Mouse (Mus musculus) lung, adult 2 months (tissue): Measurements from ENCODE around the gene Actl10. TPM values are rescaled to one million over a fixed set of nuclear protein-coding genes. Genes with fewer than 3 reads are reported as not detected.

Source experiments
- DNase-seq: peaks from one replicate; pipeline ENCODE4 v3.0.0; 2022
- H3K4me1 ChIP-seq: fragments of 200-500 bp; 2 replicates; pipeline ENCODE4 v1.6.1; 2011; ENCODE audit warnings: low read length; ENCODE audit not compliant: control insufficient read depth, insufficient read depth
- H3K4me3 ChIP-seq: fragments of 200-500 bp; replicated peaks from 2 replicates; pipeline ENCODE3; 2011; ENCODE audit warnings: low read depth, mild to moderate bottlenecking, control low read depth, low read length; ENCODE audit errors: extremely low read depth
- CTCF ChIP-seq: fragments of 200-500 bp; IDR thresholded peaks from 2 replicates; pipeline ENCODE4 v1.5.1; 2011; ENCODE audit warnings: mild to moderate bottlenecking, low read length, control low read depth; ENCODE audit not compliant: insufficient read depth
- POLR2A ChIP-seq: fragments of 200-500 bp; IDR thresholded peaks from 2 replicates; pipeline ENCODE4 v1.6.1; 2011; ENCODE audit warnings: low read depth, mild to moderate bottlenecking, control low read depth, low read length, borderline replicate concordance; ENCODE audit errors: extremely low read depth
- WGBS: fragments of 180-500 bp; shearing (Covaris S2); methylation state at CpG from one replicate; pipeline ENCODE4 v1.1.7; 2018; 5-methylcytosine and 5-hydroxymethylcytosine counted together
- polyA plus RNA-seq: library from polyadenylated mRNA; depleted of rRNA; stranded (reverse); fragments of >200 nt; gene quantifications from 2 replicates; pipeline ENCODE4 v1.2.3, GENCODE M21; 2012

Gene Actl10
- polyA plus RNA-seq, 1 experiment: 0.07 TPM

DNA sequence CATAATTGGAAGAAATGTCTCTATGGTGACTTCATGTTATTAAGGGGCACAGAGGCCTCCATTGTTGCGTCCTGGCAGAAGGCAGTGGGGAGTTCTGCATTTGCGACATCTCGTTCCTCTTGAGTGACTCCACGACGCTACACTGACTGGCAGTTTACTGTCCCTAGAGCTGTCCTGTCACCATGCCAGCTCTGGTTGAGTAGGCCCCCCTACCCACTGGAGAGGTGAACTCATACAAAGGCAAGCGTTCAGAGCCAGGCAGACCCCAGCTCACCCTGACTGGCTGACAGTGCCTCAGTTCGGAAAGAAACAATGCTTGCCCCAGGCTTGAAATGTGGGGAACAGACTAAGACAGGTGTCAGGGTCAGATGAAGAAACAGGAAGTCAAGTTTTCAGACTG lies 22.7 kb downstream of the Actl10 start:
- H3K4me1 ChIP-seq: no peaks in the 10 kb centered on the region
- no peak overlapping the region for H3K4me3 ChIP-seq
- no peak for TF ChIP-seq POLR2A
- TF ChIP-seq CTCF: no peak
- no peak for DNase-seq
- WGBS: 66% methylated on average over 7 of the region's 7 CpGs

GRCm38 (mm10) chr2:154576876-154577743 lies 25.5 kb downstream of the Actl10 start:
- no peak for DNase-seq
- Histone ChIP-seq H3K4me3 (no peak overlapping the region), H3K4me1 (no peaks in the 10 kb centered on the region)
- WGBS: 69% methylated on average over 12 of the region's 12 CpGs
- no peak for TF ChIP-seq POLR2A

GRCm38 (mm10) chr2:154577744-154578067 lies 26.1 kb downstream of the Actl10 start:
- no peak for TF ChIP-seq POLR2A
- no peak for TF ChIP-seq CTCF
- no peaks in the 10 kb centered on the region for H3K4me1 ChIP-seq
- H3K4me3 ChIP-seq: no peak overlapping the region
- no peak for DNase-seq
- 95% methylated on average over 6 of the region's 6 CpGs for WGBS

DNA sequence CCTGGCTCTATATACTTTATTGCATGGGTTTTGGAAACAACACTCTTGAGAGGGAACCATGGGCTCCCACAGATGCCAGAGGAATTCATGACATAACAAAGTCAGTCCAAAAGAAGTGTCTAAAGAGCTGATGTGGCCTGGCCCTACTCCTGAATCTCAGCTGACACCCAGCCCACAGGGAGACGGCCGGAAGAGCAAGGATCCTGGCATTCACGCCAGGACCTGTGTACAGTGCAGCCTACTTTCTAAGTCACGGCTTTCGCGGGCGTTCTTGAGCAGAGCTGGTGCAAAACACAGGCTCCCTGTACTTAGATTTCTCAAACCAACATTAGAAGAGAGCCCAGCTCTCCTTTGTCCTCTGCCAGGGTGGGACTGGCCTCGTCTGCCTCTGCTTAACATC lies 29.0 kb downstream of the Actl10 start:
- WGBS: 65% methylated on average over 8 of the region's 8 CpGs
- no peak for DNase-seq
- TF ChIP-seq CTCF (no peak), POLR2A (no peak)
- no peak overlapping the region for H3K4me3 ChIP-seq
- no peaks in the 10 kb centered on the region for H3K4me1 ChIP-seq

DNA sequence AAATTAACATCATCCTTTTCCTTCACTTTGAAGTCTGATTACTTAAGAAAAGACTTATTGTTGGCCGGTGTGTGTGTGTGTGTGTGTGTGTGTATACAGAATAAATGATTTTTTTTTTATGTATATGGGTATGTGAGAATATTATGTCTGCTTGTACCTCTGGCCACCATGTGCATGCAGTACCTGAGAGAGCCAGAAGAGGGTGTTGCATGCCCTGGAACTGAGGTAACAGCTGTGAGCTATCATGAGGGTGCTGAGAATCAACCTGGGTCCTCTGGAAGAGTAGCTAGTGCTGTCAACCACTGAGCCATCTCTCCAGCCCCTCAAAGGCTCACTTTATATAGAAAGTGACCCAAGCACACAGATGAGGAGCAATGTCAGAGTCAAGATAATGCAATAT lies 29.8 kb downstream of the Actl10 start:
- no peak for TF ChIP-seq POLR2A
- TF ChIP-seq CTCF: peak; percentile 19; the same call in 1 of the 2 replicates
- 87% methylated on average over 1 of the region's 1 CpGs for whole genome bisulfite sequencing
- Histone ChIP-seq H3K4me3 (no peak overlapping the region), H3K4me1 (no peaks in the 10 kb centered on the region)
- no peak for DNase-seq

GRCm38 (mm10) chr2:154583906-154584872 lies 32.6 kb downstream of the Actl10 start:
- 57% methylated on average over 15 of the region's 15 CpGs for WGBS
- no peak for TF ChIP-seq CTCF
- TF ChIP-seq POLR2A: no peak
- DNase-seq: no peak
- Histone ChIP-seq H3K4me1 (no peaks in the 10 kb centered on the region), H3K4me3 (no peak overlapping the region)

GRCm38 (mm10) chr2:154584931-154585601 lies 33.5 kb downstream of the Actl10 start:
- no peaks in the 10 kb centered on the region for H3K4me1 ChIP-seq
- WGBS: 58% methylated on average over 17 of the region's 17 CpGs
- TF ChIP-seq CTCF (no peak), POLR2A (no peak)
- DNase-seq: no peak
- no peak overlapping the region for H3K4me3 ChIP-seq

GRCm38 (mm10) chr2:154586405-154586804 lies 34.8 kb downstream of the Actl10 start:
- Histone ChIP-seq H3K4me1 (no peaks in the 10 kb centered on the region), H3K4me3 (no peak overlapping the region)
- 77% methylated on average over 5 of the region's 5 CpGs for WGBS
- DNase-seq: no peak
- peak; percentile 53 for TF ChIP-seq CTCF
- no peak for TF ChIP-seq POLR2A

GRCm38 (mm10) chr2:154589051-154589450 lies 37.5 kb downstream of the Actl10 start:
- no peak for TF ChIP-seq CTCF
- no peak for TF ChIP-seq POLR2A
- DNase-seq: no peak
- no peak overlapping the region for H3K4me3 ChIP-seq
- no peaks in the 10 kb centered on the region for H3K4me1 ChIP-seq
- 86% methylated on average over 4 of the region's 4 CpGs for WGBS
